28 mouse cellular contexts compared by ENCODE assay signal in the genomic region with DNA sequence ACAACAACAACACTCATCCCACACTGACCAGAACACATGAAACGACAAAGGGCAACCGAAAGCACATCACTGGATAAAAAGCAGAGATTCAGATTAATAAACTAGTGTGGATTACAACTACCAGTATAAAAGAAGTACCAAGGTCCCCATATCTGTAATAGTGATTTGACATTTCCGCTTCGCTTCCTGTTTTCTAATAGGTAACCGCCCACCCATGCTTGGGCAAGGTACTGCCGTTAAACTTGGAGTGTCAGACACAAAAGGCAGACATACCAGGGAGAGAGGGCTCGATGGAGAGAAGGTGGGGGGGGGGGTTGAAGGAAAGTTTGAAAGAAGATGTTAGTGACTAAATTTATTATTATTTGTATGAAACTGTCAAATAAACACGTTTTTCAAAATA. TPM values are rescaled to one million over a fixed set of nuclear protein-coding genes. Genes with fewer than 3 reads are reported as not detected.
"Had no signal": no experiment of that assay in that cellular context is flagged by ENCODE, and none has a peak within 500 bp of the region (broad histone marks: within the 10 kb centered on the region; RNA-seq: fewer than 3 reads in every experiment).

No protein-coding gene starts in this region.

- H3K27me3 ChIP-seq: lung, embryonic 15.5 days; neural tube, embryonic 12.5 days; stomach, embryonic 15.5 days had no signal

- DNase-seq: kidney, adult 2 months; kidney, postnatal 25 days; layer of hippocampus, adult 9-11 months; lung, adult 18-20 months; lung, postnatal 10 days; lung, postnatal 36 days; retina, postnatal 1 day; right cerebral cortex, postnatal 4 days; thymus, adult 18-20 months; thymus, postnatal 36 days had no signal

- H3K4me3 ChIP-seq: layer of hippocampus, adult 2 months; lung, embryonic 15.5 days; midbrain, embryonic 12.5 days; midbrain, embryonic 15.5 days; neural tube, embryonic 12.5 days; neural tube, embryonic 15.5 days; stomach, embryonic 15.5 days had no signal

- H3K36me3 ChIP-seq: lung, embryonic 15.5 days; midbrain, embryonic 12.5 days; midbrain, embryonic 15.5 days; neural tube, embryonic 12.5 days; neural tube, embryonic 15.5 days; stomach, embryonic 15.5 days had no signal

- ATAC-seq: intestine, postnatal 0 days; midbrain, embryonic 15.5 days had no signal

- H3K27ac ChIP-seq: kidney, postnatal 0 days; layer of hippocampus, adult 2 months; liver, embryonic 14.5 days; lung, embryonic 15.5 days; midbrain, embryonic 12.5 days; midbrain, embryonic 15.5 days; neural tube, embryonic 12.5 days; neural tube, embryonic 15.5 days; stomach, embryonic 15.5 days had no signal

- H3K9me3 ChIP-seq: lung, embryonic 15.5 days; midbrain, embryonic 12.5 days; midbrain, embryonic 15.5 days; neural tube, embryonic 12.5 days; neural tube, embryonic 15.5 days; stomach, embryonic 15.5 days had no signal

- H3K9ac ChIP-seq: liver, embryonic 14.5 days; lung, embryonic 15.5 days; midbrain, embryonic 12.5 days; midbrain, embryonic 15.5 days; neural tube, embryonic 12.5 days; neural tube, embryonic 15.5 days; stomach, embryonic 15.5 days had no signal

- H3K4me1 ChIP-seq: midbrain, embryonic 12.5 days; neural tube, embryonic 12.5 days; stomach, embryonic 15.5 days had no signal

- H3K4me2 ChIP-seq: lung, embryonic 15.5 days; midbrain, embryonic 12.5 days; midbrain, embryonic 15.5 days; neural tube, embryonic 12.5 days; neural tube, embryonic 15.5 days; stomach, embryonic 15.5 days had no signal

RNA-seq across cellular contexts. Expression of gene Prps1l1, which starts 57.4 kb away (rescaled TPM):
- total RNA-seq: layer of hippocampus, adult 2 months; layer of hippocampus, postnatal 25 days; left cerebral cortex, adult 18-20 months; left cerebral cortex, postnatal 36 days; liver, adult 2 months had no signal
- polyA plus RNA-seq: intestine, postnatal 0 days; kidney, adult 2 months; kidney, embryonic 14.5 days; kidney, postnatal 0 days; large intestine, adult 2 months; limb, embryonic 11.5 days; limb, embryonic 14.5 days; liver, adult 2 months; liver, embryonic 14.5 days; lung, embryonic 15.5 days; midbrain, embryonic 12.5 days; midbrain, embryonic 15.5 days; neural tube, embryonic 12.5 days; neural tube, embryonic 15.5 days; stomach, embryonic 15.5 days had no signal
